Mouse (Mus musculus): ENCODE results near the gene Pprc1.

GRCm38 (mm10) chr19:46003371-46004226 lies 41.1 kb upstream of the Pprc1 start, which contains the start of gene Hps6:
- TF ChIP-seq CTCF (conservative IDR thresholded peaks at IDR 0.05; ENCODE audit: low read length) (no peak), POU5F1 (IDR thresholded peaks at IDR 0.05; ENCODE audit: borderline replicate concordance, low read length) (no peak), NANOG (IDR thresholded peaks at IDR 0.05; ENCODE audit: borderline replicate concordance, low read length) (no peak)

Measured in E14TG2a.4 (cell line).